Mouse (Mus musculus) midbrain, embryonic 10.5 days (tissue): Measurements from ENCODE around the gene Ube2o. TPM values are rescaled to one million over a fixed set of nuclear protein-coding genes. Genes with fewer than 3 reads are reported as not detected.
A peak's percentile ranks its signal among the peaks of the same experiment; 100 is the strongest.

ENCODE experiments used
- DNase-seq: peaks from one replicate; pipeline ENCODE4 v3.0.0-alpha.2; 2017; ENCODE audit warnings: low spot score
- H3K27ac ChIP-seq: fragments of 300-500 bp; sonication (generic); replicated peaks from 2 replicates; pipeline ENCODE4 v1.5.1; 2016; ENCODE audit warnings: mild to moderate bottlenecking
- H3K27me3 ChIP-seq: fragments of 300-500 bp; sonication (generic); 2 replicates; pipeline ENCODE4 v1.6.1; 2016; ENCODE audit warnings: low read depth, mild to moderate bottlenecking; ENCODE audit not compliant: poor library complexity, severe bottlenecking
- H3K36me3 ChIP-seq: fragments of 300-500 bp; sonication (generic); 2 replicates; pipeline ENCODE4 v1.6.1; 2016; ENCODE audit warnings: mild to moderate bottlenecking, moderate library complexity
- H3K4me1 ChIP-seq: fragments of 300-500 bp; sonication (generic); 2 replicates; pipeline ENCODE4 v1.6.1; 2016
- H3K4me3 ChIP-seq: fragments of 300-500 bp; sonication (generic); 2 replicates; pipeline ENCODE4 v1.5.1; 2016; ENCODE audit warnings: mild to moderate bottlenecking, moderate library complexity
- H3K9me3 ChIP-seq: fragments of 300-500 bp; sonication (generic); replicated peaks from 2 replicates; pipeline ENCODE4 v1.6.1; 2016; ENCODE audit warnings: mild to moderate bottlenecking
- WGBS: fragments of 180-500 bp; shearing (Covaris S2); methylation state at CpG from one replicate; pipeline ENCODE4 v1.1.7; 2016; 5-methylcytosine and 5-hydroxymethylcytosine counted together
- polyA plus RNA-seq: library from polyadenylated mRNA; unstranded; fragments of >200 nt; fragmentation: Nextera tagmentation; extraction: Ambion mirVana; gene quantifications from 2 replicates; pipeline ENCODE4 v1.2.1, GENCODE M21; 2016

Gene Ube2o
- polyA plus RNA-seq, 1 experiment from 2014 or later = 8.3 TPM

DNA sequence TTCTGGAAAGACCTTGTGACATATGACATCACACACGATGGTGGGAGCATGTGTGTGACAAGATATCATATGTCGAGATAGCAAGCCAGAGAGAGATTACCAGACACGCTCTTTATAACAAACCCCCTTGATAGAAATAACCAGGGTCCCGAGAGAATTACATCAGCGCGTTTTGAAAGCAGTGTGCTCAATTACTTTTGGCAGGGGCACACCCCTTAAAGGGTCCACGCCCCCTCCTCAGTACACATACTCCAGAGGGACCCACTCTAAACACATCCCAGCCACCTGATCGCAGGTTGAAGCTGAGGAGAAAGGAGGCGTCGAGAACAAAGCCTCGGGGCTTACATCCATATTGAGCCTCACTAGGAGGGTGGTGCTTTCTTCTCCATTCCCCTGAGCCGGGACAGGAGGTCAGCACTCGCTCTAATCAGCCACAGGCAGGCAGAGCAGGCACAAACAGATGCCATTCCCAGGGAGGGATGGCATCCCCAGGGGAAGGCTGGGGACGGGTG, 7.8 kb upstream of the Ube2o start:
- no peak for DNase-seq
- Histone ChIP-seq H3K4me1 (peaks cover 29% of the 10 kb centered on the region), H3K4me3 (no peak overlapping the region), H3K36me3 (no peaks in the 10 kb centered on the region), H3K27me3 (peaks cover 24% of the 10 kb centered on the region), H3K9me3 (no peaks in the 10 kb centered on the region), H3K27ac (0 out of 2 replicates have a peak overlapping the region, but pooled peaks have one; percentile 18)
- 46% methylated on average over 14 of the region's 14 CpGs for WGBS

DNA sequence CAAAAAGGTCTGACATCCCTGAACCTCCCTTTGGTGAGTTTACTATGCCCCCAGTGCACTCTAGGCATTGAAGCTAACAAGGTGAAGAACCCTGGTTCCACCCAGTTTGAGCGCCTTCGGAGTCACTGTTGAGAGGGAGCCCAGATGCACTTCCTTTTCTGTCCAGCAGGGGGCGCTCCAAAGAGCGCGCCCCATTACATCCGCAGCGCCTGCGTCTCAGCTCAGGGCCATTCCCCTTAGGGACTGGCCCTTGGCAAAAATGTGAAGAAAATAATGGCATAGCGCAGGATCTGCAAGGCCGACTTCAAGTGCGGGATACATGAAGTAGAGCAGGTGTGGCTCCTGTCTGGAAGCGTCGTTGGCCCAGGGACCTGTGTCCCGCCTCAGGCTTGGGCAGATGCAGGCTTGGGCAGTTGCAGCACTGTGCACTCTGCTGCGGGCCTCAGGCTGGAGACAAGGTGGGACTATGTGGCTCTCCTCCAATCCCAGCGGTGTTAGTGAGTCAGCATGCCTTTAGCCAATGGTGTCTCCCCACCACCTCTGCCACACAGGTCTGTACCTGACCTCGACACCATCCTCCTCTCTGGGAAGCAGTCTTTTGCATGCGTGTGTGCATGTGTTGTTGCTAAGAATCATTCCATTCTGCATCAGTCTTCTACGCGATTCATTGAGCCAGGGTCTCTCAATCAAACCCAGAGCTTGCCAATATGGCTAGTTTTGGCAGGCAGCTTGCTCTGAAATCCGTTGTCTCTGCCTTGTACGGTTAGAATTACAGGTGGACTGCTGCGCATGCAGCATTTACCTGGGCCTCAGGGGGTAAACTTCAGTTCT, 5.8 kb upstream of the Ube2o start:
- H3K36me3 ChIP-seq = no peaks in the 10 kb centered on the region
- peaks cover 20% of the 10 kb centered on the region for H3K4me1 ChIP-seq
- peaks cover 24% of the 10 kb centered on the region for H3K27me3 ChIP-seq
- 22% methylated on average over 23 of the region's 23 CpGs for WGBS
- DNase-seq = peak; percentile 81
- H3K9me3 ChIP-seq = no peaks in the 10 kb centered on the region
- H3K27ac ChIP-seq = no peak overlapping the region
- peak overlapping the region; percentile 36 for H3K4me3 ChIP-seq

DNA sequence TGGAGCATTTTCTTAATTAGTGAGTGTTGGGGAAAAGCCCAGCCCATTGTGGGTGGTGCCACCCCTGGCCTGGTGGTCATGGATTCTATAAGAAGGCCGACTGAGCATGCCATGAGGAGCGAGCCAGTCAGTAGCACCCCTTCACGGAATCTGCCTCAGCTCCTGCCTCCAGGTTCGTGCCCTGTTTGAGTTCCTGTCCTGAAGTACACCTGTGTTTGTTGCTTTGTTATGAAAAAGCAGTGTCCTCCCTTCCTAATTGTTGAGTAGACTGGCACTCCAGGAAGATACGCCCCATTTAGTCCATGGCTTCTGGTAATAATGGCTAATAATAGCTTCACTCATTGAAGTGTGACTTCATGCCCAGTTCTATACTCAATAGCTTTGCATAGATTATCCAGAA, 5.1 kb upstream of the Ube2o start, which contains the start of gene Aanat:
TSS of gene Aanat (plus strand) at position 123 of the 400 bp plus-strand sequence.
- WGBS = 66% methylated on average over 5 of the region's 5 CpGs
- H3K9me3 ChIP-seq = no peaks in the 10 kb centered on the region
- H3K27ac ChIP-seq = no peak within 1 kb of the TSS
- peaks cover 24% of the 10 kb centered on the region for H3K27me3 ChIP-seq
- peaks cover 22% of the 10 kb centered on the region for H3K4me1 ChIP-seq
- H3K4me3 ChIP-seq = peak within 1 kb of the TSS; percentile 36
- H3K36me3 ChIP-seq = no peaks in the 10 kb centered on the region
- no peak for DNase-seq

DNA sequence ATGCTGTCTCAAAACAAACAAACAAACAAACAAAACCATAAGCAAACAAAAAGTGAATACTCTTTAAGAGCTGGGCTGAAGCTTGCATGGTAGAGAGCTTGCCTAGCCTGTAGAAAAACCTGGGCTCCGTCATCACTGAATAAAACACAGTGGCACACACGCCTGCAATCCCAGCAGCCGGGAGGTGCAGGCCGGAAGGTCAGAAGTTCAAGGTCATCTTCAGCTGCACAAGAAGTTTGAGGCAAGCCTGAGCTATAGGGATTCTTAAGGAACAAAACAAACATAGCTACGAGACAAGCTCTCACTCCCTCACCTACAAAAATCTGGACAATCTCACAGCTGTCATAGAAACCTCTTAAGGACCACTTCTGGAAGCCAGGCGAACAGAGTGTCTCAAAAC, 4.4 kb upstream of the Ube2o start:
- Histone ChIP-seq H3K9me3 (no peaks in the 10 kb centered on the region), H3K4me1 (peaks cover 24% of the 10 kb centered on the region), H3K27me3 (peaks cover 24% of the 10 kb centered on the region), H3K4me3 (no peak overlapping the region), H3K27ac (no peak overlapping the region), H3K36me3 (no peaks in the 10 kb centered on the region)
- 81% methylated on average over 6 of the region's 6 CpGs for WGBS
- DNase-seq = no peak

DNA sequence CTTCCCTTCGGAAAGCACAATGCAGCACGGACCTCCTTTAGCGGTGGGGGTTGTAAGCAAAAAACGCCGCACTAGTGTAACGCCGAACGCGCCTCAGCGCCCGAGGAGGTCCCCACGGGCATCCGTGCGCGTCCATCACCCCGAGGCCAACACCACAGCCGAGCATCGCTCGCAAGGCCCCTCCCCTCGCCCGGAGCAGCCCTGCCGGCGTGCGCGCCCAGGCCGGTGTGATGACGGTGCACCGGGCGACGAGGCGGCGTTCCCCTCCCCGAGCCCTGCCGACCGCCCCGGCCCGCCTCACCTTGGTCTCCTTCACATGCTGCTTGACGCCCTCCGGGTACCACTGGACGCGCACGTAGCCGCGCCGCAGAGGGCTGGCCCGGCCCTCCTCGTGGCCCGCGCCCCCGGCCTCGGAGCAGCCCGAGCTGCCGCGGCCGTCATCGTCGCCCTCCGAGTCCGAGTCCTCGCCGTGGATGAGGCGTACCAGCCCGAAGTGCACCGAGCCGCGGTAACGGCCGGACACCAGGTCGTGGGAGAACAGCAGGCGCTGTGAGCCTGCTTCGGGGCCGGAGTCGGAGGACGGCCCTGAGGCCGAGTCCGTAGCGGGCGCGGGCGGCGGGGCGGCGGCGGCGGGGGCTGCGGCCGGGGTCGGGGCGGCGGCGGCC, 404 bp downstream of the Ube2o start:
- Histone ChIP-seq H3K27ac (peak overlapping the region; percentile 93), H3K27me3 (no peaks in the 10 kb centered on the region), H3K36me3 (peaks cover 6% of the 10 kb centered on the region), H3K4me1 (peaks cover 44% of the 10 kb centered on the region), H3K9me3 (no peaks in the 10 kb centered on the region), H3K4me3 (peak overlapping the region; percentile 96)
- WGBS = under 1% methylated on average over 90 of the region's 91 CpGs
- DNase-seq = peak; percentile 73

- no peaks in the 10 kb centered on the region for H3K27me3 ChIP-seq
- H3K4me1 ChIP-seq = peaks cover 51% of the 10 kb centered on the region
- peak overlapping the region; percentile 93 for H3K27ac ChIP-seq
- peak overlapping the region; percentile 96 for H3K4me3 ChIP-seq
- peaks cover 6% of the 10 kb centered on the region for H3K36me3 ChIP-seq
- WGBS = 28% methylated on average over 10 of the region's 10 CpGs
- DNase-seq = no peak
- no peaks in the 10 kb centered on the region for H3K9me3 ChIP-seq
These were observed 1.1 kb downstream of the Ube2o start for GRCm38 (mm10) chr11:116580031-116580652.

DNA sequence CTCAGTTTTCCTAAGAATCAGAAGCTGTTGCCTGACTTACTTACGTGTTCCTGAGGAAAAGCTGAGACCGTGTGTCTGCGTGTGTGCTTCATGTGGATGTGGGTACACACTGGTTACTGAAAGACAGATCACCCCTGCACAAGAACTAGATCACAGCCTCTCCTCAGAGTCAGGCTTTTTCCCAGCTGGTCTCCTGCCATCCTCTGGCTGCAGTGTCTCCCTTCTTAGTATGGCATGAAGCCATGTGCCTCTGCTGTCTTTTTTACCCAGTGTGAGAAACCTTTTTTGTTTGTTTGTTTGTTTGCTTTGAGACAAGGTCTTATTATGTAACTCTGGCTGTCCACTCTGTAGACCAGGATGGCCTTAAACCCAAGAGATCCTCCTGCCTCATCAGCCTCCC, 2.0 kb downstream of the Ube2o start:
- no peaks in the 10 kb centered on the region for H3K9me3 ChIP-seq
- H3K27ac ChIP-seq = no peak overlapping the region
- H3K4me3 ChIP-seq = no peak overlapping the region
- 93% methylated on average over 3 of the region's 3 CpGs for WGBS
- H3K4me1 ChIP-seq = peaks cover 59% of the 10 kb centered on the region
- no peaks in the 10 kb centered on the region for H3K27me3 ChIP-seq
- no peak for DNase-seq
- H3K36me3 ChIP-seq = peaks cover 6% of the 10 kb centered on the region

DNA sequence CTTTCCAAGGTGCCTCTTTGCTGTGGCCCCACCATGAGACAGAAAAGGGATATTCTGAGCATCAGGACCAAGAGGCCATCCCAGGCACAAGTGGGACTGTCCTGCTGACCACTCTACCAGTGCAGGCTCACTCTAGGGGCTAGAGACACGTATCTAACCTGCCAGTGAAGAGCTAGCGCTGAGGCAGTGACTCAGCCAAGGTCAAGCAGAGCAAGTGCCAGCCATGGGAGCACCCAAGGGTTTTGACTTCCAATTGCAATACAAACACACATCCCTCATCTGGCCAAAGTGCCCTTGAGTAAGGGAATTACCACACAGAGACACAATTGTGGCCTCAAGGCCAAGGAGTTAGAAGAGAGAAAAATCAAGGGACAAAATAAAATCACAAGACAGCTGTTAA, 5.9 kb downstream of the Ube2o start:
- H3K27ac ChIP-seq = no peak overlapping the region
- DNase-seq = no peak
- no peaks in the 10 kb centered on the region for H3K9me3 ChIP-seq
- H3K4me1 ChIP-seq = peaks cover 81% of the 10 kb centered on the region
- peaks cover 17% of the 10 kb centered on the region for H3K36me3 ChIP-seq
- no peak overlapping the region for H3K4me3 ChIP-seq
- H3K27me3 ChIP-seq = no peaks in the 10 kb centered on the region
- WGBS = 91% methylated on average over 2 of the region's 2 CpGs

- WGBS = 77% methylated on average over 6 of the region's 6 CpGs
- no peaks in the 10 kb centered on the region for H3K27me3 ChIP-seq
- no peak overlapping the region for H3K27ac ChIP-seq
- no peak for DNase-seq
- peaks cover 17% of the 10 kb centered on the region for H3K36me3 ChIP-seq
- peaks cover 78% of the 10 kb centered on the region for H3K4me1 ChIP-seq
- H3K4me3 ChIP-seq = no peak overlapping the region
- no peaks in the 10 kb centered on the region for H3K9me3 ChIP-seq
These were observed 6.3 kb downstream of the Ube2o start for GRCm38 (mm10) chr11:116574982-116575381.

DNA sequence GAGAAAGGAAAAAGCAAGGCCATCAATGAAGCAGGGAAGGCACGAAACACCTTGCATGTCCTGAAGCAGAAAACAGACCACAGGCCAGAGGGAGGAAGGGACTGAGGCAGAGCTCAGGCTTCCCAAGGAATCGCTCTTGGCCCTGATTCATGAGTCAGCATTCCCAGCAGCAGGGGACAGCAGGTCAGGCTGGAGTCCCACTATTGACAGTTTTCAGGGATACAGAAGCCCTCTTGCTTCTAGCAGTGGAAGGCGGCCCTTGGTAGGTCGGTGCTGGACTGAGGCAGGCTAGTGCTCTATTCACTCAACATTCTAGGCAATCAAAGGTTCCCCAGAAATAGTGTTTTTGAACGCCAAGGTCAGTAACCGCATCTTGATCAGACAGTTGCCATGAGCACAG, 6.8 kb downstream of the Ube2o start:
- H3K27me3 ChIP-seq = no peaks in the 10 kb centered on the region
- H3K4me3 ChIP-seq = no peak overlapping the region
- no peak overlapping the region for H3K27ac ChIP-seq
- 75% methylated on average over 6 of the region's 6 CpGs for whole genome bisulfite sequencing
- peaks cover 16% of the 10 kb centered on the region for H3K36me3 ChIP-seq
- peaks cover 73% of the 10 kb centered on the region for H3K4me1 ChIP-seq
- H3K9me3 ChIP-seq = no peaks in the 10 kb centered on the region
- no peak for DNase-seq

DNA sequence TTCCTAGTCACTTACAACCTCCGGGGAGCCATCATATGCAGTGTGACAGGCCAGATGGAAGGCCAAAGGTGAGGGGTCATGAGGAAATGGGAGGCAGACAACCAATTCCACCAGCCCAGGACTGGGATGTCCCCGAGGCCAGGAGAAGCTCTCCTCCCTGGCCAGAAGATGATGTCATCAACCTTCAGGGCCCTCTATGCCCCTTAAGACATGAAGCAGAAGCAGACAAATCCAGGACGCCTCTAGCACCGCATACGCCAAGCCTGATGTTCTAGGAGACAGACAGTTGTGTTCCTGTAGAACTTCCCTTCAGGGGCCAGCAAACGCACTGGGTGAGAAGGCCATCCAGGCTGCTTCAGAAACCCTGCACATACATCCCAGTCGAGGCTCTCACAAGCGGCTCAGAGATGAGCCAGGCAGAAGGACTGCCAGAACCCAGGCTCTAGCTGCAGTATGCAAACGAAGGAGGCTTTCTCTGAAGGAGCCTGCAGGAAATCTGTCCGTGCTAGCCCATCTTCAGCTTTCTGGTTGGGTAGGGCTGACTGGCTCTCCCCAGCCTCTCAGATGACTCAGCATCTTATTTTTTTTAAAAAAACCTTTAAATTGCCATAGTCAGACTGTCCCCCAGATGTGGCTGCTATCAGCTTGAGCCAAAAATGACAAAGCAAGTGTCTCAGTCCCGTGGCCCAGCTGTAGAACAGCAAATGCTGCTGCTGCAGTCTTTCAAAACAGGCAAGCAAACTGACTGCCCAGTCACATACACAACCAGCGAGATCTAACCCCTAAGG, 8.3 kb downstream of the Ube2o start:
- WGBS = 62% methylated on average over 12 of the region's 12 CpGs
- peaks cover 66% of the 10 kb centered on the region for H3K4me1 ChIP-seq
- no peaks in the 10 kb centered on the region for H3K27me3 ChIP-seq
- H3K36me3 ChIP-seq = peaks cover 10% of the 10 kb centered on the region; the same call in 1 of the 2 replicates
- DNase-seq = no peak
- H3K4me3 ChIP-seq = no peak overlapping the region
- H3K27ac ChIP-seq = peak overlapping the region; percentile 42
- no peaks in the 10 kb centered on the region for H3K9me3 ChIP-seq
